Mouse (Mus musculus) G1E (cell line): ENCODE measurements at regions not wholly inside any gene's neighbourhood (a gene's known extent, or its start where the extent isn't known, plus 50 kb on each side); places are given as distances from the start of the nearest gene placed in this dataset.

Source experiments
- CTCF ChIP-seq: IDR thresholded peaks from 2 replicates; pipeline ENCODE4 v1.5.1; 2012; ENCODE audit warnings: low read depth, low read length, inconsistent platforms, mixed read lengths
- GATA1 ChIP-seq: IDR thresholded peaks from 2 replicates; pipeline ENCODE4 v1.6.1; 2012; ENCODE audit warnings: borderline replicate concordance, low read length, inconsistent platforms, mixed read lengths
- TAL1 ChIP-seq: conservative IDR thresholded peaks from 2 replicates; pipeline ENCODE4 v1.6.1; 2012; ENCODE audit warnings: low read depth, low read length, inconsistent platforms, mixed read lengths

DNA sequence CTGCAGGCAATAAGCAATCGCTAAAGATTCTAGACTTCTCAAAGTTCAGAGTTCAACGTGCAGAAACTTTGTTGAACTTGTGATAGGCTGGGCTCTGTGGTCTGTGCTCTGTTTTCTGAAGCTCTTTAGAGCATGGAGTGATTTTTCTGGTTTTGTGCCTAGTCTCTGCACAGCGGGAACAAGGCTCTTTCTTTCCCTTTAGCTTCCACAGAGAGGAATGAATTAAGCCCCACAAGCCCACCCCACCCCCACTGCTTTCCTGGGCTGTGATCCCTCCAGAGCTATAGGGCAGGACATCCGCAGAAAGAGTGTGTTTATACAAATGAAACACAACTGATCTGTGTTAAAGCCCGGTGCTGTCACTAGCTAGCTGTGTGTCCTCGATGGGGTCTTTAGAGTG is 264.3 kb downstream of the Tcf7l2 start:
- TF ChIP-seq CTCF, result no peak
- no peak for TF ChIP-seq GATA1
- TF ChIP-seq TAL1, result no peak
